Mouse (Mus musculus) CH12.LX (cell line): Measurements from ENCODE around the gene Hoxb3.

Source experiments
- CHD1 ChIP-seq: IDR thresholded peaks from 2 replicates; pipeline ENCODE4 v1.6.1; 2012; ENCODE audit warnings: low read depth, low read length, improper control_type of control experiment, inconsistent platforms
- CTCF ChIP-seq, 2 experiments: IDR thresholded peaks in 1 of 2; conservative IDR thresholded peaks in 1 of 2; 2 replicates each; pipeline ENCODE4 v1.5.1; 2011 to 2012; ENCODE audit warnings: low read depth in 2 of 2, low read length in 2 of 2, improper control_type of control experiment in 1 of 2, inconsistent platforms in 1 of 2, mild to moderate bottlenecking in 1 of 2, moderate library complexity in 1 of 2
- ELF1 ChIP-seq: IDR thresholded peaks from 2 replicates; pipeline ENCODE4 v1.6.1; 2014; ENCODE audit warnings: low read depth, mild to moderate bottlenecking, inconsistent platforms, low read length, improper control_type of control experiment
- EP300 ChIP-seq: IDR thresholded peaks from 2 replicates; pipeline ENCODE4 v1.6.1; 2011; ENCODE audit warnings: low read length, improper control_type of control experiment
- JUND ChIP-seq: conservative IDR thresholded peaks from 2 replicates; pipeline ENCODE4 v1.6.1; 2011; ENCODE audit warnings: low read depth, low read length, improper control_type of control experiment
- KAT2A ChIP-seq: IDR thresholded peaks from 2 replicates; pipeline ENCODE4 v1.6.1; 2012; ENCODE audit warnings: low read length, improper control_type of control experiment, inconsistent platforms; ENCODE audit not compliant: insufficient replicate concordance
- MAX ChIP-seq: IDR thresholded peaks from 2 replicates; pipeline ENCODE4 v1.6.1; 2011; ENCODE audit warnings: low read length, improper control_type of control experiment
- POLR2A ChIP-seq: IDR thresholded peaks from 2 replicates; pipeline ENCODE4 v1.6.1; 2011; ENCODE audit warnings: low read depth, mild to moderate bottlenecking, improper control_type of control experiment, low read length
- ZNF384 ChIP-seq: IDR thresholded peaks from 2 replicates; pipeline ENCODE4 v1.6.1; 2012; ENCODE audit warnings: low read depth, low read length, improper control_type of control experiment, inconsistent platforms

DNA sequence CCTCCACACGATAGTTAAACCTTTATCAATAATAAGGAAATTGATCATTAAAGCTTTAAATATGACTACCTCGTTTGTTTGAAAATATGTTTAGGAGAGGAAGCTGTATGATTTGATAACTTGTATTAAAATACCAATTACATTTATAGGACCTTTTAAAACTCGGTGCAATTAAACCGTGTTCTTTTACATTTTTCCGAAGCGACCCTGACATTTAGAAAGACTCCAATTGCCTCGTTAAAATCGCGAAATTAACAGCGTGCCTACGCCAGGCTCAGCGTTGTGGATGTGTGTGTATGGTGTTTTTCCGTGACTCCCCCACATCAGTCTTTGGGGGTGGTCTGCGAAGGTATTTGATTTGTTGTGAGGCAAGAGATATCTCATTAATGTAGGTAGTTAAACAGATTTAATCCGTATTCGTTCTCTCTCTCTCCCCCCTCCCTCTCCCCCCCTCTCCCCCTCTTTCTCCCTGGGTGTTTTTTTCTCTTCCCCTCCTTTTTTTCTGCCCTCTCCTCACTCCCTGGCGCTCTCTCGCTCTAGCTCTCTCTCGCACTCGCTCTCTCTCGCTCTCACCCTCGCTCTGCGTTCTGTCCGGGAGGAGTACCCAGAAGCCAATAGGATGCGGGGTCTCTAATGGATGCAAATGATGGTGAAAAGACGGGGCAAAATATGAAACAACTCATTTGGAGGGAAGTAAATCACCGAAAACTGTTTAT is 41.1 kb upstream of the Hoxb3 start, which contains the start of gene Hoxb8:
- TF ChIP-seq EP300 (no peak), ZNF384 (no peak), ELF1 (no peak), POLR2A (no peak), JUND (no peak), CHD1 (no peak), MAX (no peak), KAT2A (no peak), CTCF (conservative IDR thresholded peaks at IDR 0.05 in 1 of 2, IDR thresholded peaks at IDR 0.05 in 1 of 2; ENCODE audit: low read depth in 2 of 2, low read length in 2 of 2) (no peak)
